Mouse (Mus musculus) macrophage (primary cell): ENCODE results near the gene Polr3k. TPM values are rescaled to one million over a fixed set of nuclear protein-coding genes. Genes with fewer than 3 reads are reported as not detected.

Experiments used
- H3K27ac ChIP-seq: fragments of 350-480 bp; formaldehyde crosslinking; 2 replicates; pipeline ENCODE4 v1.9.0; 2021
- H3K36me3 ChIP-seq: fragments of 350-480 bp; formaldehyde crosslinking; 2 replicates; pipeline ENCODE4 v1.9.0; 2021; ENCODE audit errors: inconsistent target
- H3K4me3 ChIP-seq: fragments of 350-480 bp; formaldehyde crosslinking; 2 replicates; pipeline ENCODE4 v1.9.0; 2021; ENCODE audit errors: inconsistent target
- H3K79me2 ChIP-seq: fragments of 350-480 bp; formaldehyde crosslinking; 2 replicates; pipeline ENCODE4 v1.9.0; 2021; ENCODE audit errors: inconsistent target
- WGBS: methylation state at CpG from one replicate; pipeline ENCODE4 v1.1.7; 2026; ENCODE audit warnings: inconsistent platforms; ENCODE audit not compliant: missing documents; 5-methylcytosine and 5-hydroxymethylcytosine counted together
- polyA plus RNA-seq: library from polyadenylated mRNA; stranded (reverse); fragments of 250-400 nt; gene quantifications from 3 replicates; pipeline ENCODE4 v1.2.4, GENCODE M21; 2018; ENCODE audit warnings: inconsistent platforms
- total RNA-seq, 78 experiments: library from RNA; depleted of rRNA; stranded (reverse); fragments of 250-400 nt; gene quantifications; 1 replicate in 9 of 78; 2 replicates in 24 of 78; 3 replicates in 43 of 78; 4 replicates in 2 of 78; pipeline ENCODE4 v1.2.4; 2018; ENCODE audit warnings: inconsistent platforms in 56 of 78

The Polr3k gene
- 10 to 100 TPM in 8 of 26 experiments, 1 to 10 TPM in 18; 2.0 to 22.7 (median 6.5) TPM for total RNA-seq (2018; cell fraction: chromatin; rRNA removed)
- 10 to 100 TPM in 25 of 26 experiments, 1 to 10 TPM in 1; 8.6 to 17.1 (median 14.2) TPM for total RNA-seq (2018; cell fraction: cytosol; rRNA removed)
- 10 to 100 TPM in 9 of 26 experiments, 1 to 10 TPM in 17; 2.2 to 28.2 (median 5.6) TPM for total RNA-seq (2018; cell fraction: nucleus; rRNA removed)
- 15.1 to 23.4 TPM (median 15.2 TPM) in 3 replicates for polyA plus RNA-seq

DNA sequence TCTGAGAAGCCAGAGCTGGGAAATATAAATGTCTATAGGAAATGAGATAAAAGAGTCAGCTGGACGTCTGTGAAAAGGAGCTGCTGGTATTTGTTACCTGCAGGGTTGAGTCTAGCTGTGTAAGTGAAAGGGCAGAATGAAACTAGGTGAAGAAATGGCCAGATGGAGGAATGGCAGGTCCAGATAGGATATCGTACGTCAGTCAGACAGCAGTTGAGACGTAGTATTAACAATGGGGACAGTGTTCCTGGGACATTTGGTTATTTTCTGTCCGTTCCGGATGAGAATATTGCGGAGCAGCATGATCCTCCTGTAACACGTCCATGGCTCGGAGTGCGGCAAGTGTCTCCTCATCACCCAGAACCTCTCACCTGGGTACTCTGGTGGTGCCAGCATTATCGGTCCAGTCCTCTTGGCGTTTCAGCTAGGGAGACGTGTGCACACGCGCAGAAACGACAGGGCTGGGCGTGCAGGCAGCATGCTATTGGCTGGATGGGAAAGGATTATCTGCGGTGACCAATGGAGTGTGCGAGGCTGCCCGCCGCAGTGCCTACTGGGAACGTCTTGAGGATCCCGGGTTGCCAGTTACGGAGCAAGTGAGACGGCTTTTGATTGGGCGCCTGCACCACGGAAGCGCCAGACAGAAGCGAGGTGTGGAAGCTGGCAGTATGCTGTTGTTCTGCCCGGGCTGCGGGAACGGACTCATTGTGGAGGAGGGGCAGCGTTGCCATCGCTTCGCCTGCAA lies at the start of gene Polr3k:
TSS of gene Polr3k (plus strand) at position 547 of the 745 bp plus-strand sequence.
- Histone ChIP-seq H3K4me3 (peak within 1 kb of the TSS; percentile 83), H3K27ac (peak within 1 kb of the TSS; percentile 42), H3K79me2 (peaks cover 16% of the 10 kb centered on the region), H3K36me3 (peaks cover 10% of the 10 kb centered on the region; the same call in 1 of the 2 replicates)
- WGBS = 2% methylated on average over 35 of the region's 35 CpGs

DNA sequence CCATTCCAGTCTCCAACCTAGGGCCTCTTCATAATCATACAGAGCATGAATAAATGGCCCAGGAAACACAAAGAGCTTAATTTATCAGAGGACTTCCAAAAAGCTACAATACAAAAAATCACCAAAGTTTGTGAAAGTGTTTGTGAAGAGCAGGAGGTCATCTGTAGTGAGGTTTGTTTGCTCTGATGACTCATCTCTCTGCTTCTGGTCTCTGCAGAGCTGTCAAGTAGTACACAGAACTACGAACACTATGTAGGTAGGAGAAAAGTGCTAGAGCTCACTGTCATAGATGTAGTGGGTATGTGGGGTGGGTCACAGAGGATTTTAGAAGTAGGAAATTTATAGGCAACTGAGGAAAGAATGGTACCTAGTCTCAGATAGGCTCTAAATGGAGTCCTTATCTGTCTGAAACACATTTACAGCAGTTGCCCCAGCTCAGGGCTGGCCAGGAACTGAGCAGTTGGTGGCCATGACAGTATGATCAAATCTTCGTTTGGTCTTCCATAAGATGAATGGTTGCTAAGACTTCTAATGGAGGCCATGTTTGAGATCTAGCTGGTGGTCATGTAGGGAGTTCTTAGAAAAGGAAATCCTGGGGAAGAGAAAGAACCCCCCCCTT lies 35.0 kb upstream of the Polr3k start:
- Histone ChIP-seq H3K36me3 (no peaks in the 10 kb centered on the region), H3K27ac (no peak overlapping the region), H3K79me2 (no peaks in the 10 kb centered on the region), H3K4me3 (no peak overlapping the region)
- WGBS = 73% methylated on average over 2 of the region's 2 CpGs

DNA sequence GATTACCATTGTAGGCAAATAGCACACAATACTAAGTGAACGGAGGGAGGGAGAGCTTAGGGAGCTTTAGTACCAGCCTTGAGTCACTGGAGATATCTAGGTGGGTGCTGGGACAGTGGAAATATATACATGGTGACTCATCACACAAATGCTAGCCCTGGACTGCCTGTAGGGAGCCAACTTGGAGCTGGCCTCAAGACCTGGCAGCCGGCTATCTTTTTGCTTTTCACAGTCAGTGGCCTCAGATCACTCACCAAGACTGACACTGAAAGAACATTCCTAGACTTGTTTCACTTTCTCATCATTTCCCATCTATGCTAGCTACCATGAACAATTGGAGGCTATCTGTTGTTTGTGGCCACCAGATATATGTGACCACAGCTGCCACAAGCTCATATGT lies 31.4 kb upstream of the Polr3k start:
- H3K36me3 ChIP-seq = no peaks in the 10 kb centered on the region
- 93% methylated on average over 2 of the region's 2 CpGs for WGBS
- H3K27ac ChIP-seq = no peak overlapping the region
- no peaks in the 10 kb centered on the region for H3K79me2 ChIP-seq
- no peak overlapping the region for H3K4me3 ChIP-seq

DNA sequence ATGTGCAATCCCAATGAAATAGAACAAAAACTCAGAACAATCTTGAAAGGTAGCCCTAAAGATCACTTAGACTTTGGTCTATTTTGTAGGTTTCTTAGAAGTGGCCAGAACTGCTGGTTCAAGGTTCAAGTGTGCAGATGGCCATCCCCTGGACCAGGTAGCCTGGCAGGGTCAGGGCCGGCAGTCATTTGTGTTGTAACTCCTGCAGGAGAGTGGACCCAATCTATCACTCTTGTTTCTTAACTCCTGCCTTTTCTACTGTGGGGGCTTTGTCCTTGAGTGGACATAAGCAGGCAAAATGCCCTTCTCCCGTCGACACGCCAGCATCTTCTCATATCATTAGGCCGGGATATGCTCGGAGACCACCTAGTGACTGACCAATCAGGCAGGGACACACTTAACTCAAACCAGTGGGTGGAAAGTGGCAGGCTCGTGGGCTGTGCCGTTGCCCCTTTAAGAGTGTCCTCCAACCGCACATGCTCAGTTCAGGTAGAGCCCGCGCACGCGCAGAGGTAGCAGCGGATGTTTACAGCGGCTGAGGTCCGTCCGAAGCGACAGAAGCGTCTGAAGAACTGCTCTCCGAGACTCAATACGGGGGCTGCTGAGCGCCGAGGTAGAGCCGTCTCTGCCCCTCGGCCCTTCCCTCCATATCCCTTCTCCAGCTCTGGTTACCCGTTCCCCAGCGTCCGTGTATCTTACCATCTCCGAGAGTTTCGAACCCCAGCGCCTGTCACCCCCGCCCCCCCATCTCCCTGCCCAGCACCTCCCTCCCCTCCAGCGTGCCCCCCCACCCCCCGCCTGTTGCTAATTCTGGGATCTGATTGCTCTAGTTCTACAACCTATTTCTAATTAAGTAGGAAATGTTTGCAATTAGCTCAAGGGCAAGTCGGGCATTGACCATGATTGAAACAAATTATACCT lies 26.5 kb upstream of the Polr3k start, which contains the start of gene Pcmtd2:
TSS of gene Pcmtd2 (plus strand) at position 483 of the 921 bp plus-strand sequence.
- WGBS = under 1% methylated on average over 34 of the region's 35 CpGs
- Histone ChIP-seq H3K27ac (peak within 1 kb of the TSS; percentile 45; the same call in 1 of the 2 replicates), H3K79me2 (peaks cover 9% of the 10 kb centered on the region; the same call in 1 of the 2 replicates)

DNA sequence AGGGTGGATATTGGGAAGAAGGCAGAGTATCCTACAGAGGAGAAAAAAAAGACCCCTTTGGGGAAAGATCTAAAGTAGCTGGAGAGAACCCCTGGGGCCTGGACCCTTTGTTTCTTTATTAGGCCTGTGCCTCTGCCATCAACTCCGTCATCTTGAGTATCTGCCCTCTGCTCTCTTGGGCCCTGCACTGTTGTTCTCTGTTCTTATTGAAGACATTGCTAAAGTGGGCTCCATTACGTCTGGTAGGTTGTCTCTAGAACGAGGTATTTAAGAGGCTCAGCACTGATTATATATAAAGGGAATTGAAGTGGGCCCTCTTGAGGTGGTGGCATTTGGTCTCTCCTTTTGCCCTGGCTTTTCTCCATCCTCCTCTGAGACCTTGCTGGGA lies 25.9 kb upstream of the Polr3k start:
- peak overlapping the region; percentile 73 for H3K4me3 ChIP-seq
- H3K27ac ChIP-seq = no peak overlapping the region
- peaks cover 12% of the 10 kb centered on the region; the same call in 1 of the 2 replicates for H3K36me3 ChIP-seq
- WGBS = 6% methylated on average over 3 of the region's 3 CpGs
- H3K79me2 ChIP-seq = peaks cover 9% of the 10 kb centered on the region; the same call in 1 of the 2 replicates

More for the DNA sequence above, 26.5 kb upstream of the Polr3k start, which contains the start of gene Pcmtd2:
- Histone ChIP-seq H3K36me3 (peaks cover 6% of the 10 kb centered on the region; the same call in 1 of the 2 replicates), H3K4me3 (peak within 1 kb of the TSS; percentile 73)

DNA sequence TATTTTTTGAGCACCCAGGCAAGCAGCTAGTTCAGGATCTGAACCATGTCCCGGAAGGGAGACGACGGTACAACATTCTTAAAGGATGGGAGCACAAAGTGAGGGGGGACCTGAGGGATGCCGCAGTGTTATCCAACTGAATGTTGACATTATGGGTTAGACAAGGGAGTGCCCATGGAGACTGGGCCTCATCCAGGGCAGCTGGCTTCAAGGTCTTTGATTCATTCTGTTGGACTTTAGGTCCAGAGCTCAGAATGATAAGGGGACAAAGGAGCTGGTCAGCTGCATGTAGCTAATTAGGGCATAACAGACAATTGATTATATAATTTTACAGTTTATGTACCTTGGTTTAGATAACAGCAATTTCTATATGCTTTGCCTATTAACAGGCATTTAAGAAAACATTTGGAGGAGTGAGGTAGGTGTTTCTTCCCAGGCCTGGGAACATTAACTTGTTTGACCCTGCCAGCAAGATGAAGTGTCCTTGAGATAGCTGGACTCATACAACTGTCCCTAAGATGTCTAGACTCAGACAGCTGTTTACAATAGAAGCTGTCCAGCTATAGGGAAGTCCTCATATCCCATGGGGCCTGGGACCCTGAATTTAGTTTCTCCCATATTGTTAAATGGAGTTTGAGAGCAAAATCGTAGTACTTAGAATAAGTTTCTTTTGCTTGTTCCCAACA lies 18.3 kb upstream of the Polr3k start:
- WGBS = 95% methylated on average over 5 of the region's 5 CpGs
- Histone ChIP-seq H3K27ac (no peak overlapping the region), H3K4me3 (no peak overlapping the region), H3K79me2 (no peaks in the 10 kb centered on the region), H3K36me3 (peaks cover 31% of the 10 kb centered on the region; the same call in 1 of the 2 replicates)

DNA sequence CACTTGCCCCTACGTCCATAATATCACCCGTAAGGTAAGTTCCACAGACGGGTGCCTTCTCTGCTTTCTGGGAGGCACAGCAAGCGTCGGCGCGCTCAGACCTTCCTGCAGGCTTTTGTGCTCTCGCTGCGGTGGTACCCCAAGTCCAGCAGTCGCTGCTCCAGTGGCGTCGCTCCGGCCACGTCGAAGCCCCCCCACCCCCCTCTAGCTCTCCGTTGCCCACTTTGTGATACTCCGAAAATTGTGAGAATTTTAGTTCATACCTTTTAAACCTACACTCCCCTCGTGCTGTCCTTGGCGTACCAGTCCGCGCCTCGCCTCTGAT lies 361 bp downstream of the Polr3k start:
- WGBS = 0% methylated on average over 22 of the region's 22 CpGs
- H3K27ac ChIP-seq = peak overlapping the region; percentile 42
- peaks cover 15% of the 10 kb centered on the region; the same call in 1 of the 2 replicates for H3K36me3 ChIP-seq
- peak overlapping the region; percentile 83 for H3K4me3 ChIP-seq
- H3K79me2 ChIP-seq = peaks cover 16% of the 10 kb centered on the region

DNA sequence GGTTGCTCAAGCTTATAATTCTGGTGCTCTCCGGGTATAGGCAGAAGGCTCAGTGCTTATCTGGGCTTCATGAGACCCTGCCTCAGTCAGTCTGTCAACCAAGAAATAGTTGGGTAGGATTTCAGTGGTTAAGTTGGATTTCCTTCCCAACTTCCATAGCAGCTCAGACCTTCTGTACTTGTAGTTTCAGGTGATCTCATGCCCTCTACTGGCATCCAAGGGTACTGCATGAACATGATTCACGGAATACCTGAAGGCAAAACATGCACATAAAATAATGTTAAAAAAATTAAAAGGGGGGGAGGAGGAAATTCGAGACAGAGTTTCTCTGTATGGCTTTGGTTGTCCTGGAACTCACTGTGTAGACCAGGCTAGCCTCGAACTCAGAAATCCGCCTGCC lies 2.8 kb downstream of the Polr3k start:
- WGBS = 57% methylated on average over 5 of the region's 5 CpGs
- no peak overlapping the region for H3K27ac ChIP-seq
- H3K36me3 ChIP-seq = peaks cover 23% of the 10 kb centered on the region; the same call in 1 of the 2 replicates
- peaks cover 16% of the 10 kb centered on the region for H3K79me2 ChIP-seq
- no peak overlapping the region for H3K4me3 ChIP-seq

DNA sequence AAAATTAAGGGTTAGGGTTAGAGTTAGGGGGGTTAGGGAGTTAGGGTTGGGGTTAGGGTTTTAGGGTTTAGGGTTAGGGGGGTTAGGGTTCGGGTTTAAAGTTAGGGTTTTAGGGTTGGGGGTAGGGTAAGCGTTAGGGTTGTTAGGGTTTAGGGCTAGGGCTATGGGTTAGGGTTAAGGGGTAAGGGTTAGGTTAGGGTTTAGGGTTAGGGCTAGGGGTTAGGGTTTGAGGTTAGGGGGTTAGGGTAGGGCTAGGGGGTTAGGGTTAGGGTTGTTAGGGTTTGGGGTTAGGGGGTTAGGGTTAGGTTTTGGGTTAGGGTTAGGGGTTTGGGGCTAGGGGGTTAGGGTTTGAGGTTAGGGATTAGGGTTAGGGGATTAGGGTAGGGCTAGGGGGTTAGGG lies 6.9 kb downstream of the Polr3k start:
- peaks cover under 1% of the 10 kb centered on the region; the same call in 1 of the 2 replicates for H3K79me2 ChIP-seq
- H3K36me3 ChIP-seq = peaks cover 23% of the 10 kb centered on the region; the same call in 1 of the 2 replicates
- H3K4me3 ChIP-seq = no peak overlapping the region
- H3K27ac ChIP-seq = no peak overlapping the region
- 92% methylated on average over 2 of the region's 2 CpGs for WGBS

DNA sequence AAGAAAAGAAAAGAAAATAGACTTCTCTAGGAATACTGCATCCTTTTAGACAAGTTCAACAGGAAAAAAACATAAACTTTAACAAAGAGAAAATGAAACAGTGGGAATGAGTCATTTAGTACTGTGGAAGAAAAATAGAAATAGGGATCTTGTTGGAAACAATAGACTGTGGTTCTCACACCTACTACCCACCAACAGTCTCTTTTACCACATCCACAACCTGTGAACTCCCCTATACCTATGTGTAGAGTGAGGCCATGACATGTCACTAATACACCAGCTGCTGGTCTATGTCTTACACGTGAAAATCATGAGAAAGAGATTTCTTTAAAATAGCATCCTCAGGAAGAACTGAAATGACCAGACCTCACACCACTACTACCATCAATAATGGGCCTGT lies 14.8 kb downstream of the Polr3k start:
- 93% methylated on average over 1 of the region's 1 CpGs for WGBS
- H3K79me2 ChIP-seq = no peaks in the 10 kb centered on the region
- no peak overlapping the region for H3K4me3 ChIP-seq
- no peak overlapping the region for H3K27ac ChIP-seq
- H3K36me3 ChIP-seq = no peaks in the 10 kb centered on the region

DNA sequence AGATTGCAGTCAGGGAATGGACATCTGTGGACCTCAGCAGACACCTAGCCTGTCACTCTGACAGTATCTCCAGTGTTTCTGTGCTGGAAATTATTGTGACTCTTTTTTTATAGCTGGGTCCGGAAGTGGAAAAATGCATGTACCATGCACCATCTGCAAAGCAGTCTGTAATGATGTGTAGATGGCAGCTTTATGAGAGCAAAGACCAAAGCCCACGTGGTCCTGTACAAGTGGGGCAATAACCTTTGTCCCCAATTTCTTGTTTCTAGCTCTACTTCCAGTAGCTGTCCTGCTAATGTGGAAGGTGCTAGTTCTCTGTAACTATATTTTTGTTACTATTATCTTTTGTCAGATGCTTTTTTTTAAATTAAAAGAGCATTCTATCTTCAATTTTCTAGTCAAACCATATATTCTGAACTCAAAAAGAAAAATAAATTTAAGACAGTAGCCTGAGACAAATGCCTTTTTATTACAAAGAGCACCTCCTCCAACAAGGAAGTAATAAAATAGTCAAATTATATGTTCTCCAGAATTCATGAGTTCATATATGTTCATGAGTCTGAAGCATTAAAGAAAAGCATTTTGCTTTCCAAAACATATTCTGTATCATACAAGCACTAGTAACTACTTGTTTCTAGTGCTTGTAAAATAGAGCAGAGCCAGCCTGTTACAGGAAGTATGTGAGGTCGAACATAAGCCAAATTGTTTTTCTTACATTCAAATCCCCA lies 19.0 kb downstream of the Polr3k start:
- H3K27ac ChIP-seq = no peak overlapping the region
- WGBS = 89% methylated on average over 3 of the region's 3 CpGs
- H3K36me3 ChIP-seq = no peaks in the 10 kb centered on the region
- H3K79me2 ChIP-seq = no peaks in the 10 kb centered on the region
- H3K4me3 ChIP-seq = no peak overlapping the region

DNA sequence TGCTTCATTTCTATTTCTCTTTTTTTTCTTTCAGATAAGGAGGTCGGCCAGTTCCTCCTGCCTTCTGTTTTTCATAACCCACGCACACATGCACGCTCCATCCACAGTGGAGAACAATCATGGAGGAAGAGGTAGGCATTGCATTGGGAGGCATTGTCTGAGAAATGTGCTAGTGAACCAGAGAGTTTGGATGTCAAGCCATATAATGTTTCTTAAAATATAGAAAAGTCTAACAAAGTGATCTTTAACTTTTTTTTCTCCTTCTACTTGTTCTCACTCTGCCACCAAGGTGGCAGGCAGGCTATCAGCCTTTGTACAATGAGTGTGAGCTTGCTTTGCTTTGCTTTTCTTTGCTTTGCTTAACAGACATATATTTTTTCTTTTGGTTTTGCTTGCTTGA lies 53.7 kb downstream of the Polr3k start:
- WGBS = 55% methylated on average over 3 of the region's 3 CpGs
- Histone ChIP-seq H3K79me2 (no peaks in the 10 kb centered on the region), H3K4me3 (no peak overlapping the region), H3K36me3 (no peaks in the 10 kb centered on the region), H3K27ac (no peak overlapping the region)

DNA sequence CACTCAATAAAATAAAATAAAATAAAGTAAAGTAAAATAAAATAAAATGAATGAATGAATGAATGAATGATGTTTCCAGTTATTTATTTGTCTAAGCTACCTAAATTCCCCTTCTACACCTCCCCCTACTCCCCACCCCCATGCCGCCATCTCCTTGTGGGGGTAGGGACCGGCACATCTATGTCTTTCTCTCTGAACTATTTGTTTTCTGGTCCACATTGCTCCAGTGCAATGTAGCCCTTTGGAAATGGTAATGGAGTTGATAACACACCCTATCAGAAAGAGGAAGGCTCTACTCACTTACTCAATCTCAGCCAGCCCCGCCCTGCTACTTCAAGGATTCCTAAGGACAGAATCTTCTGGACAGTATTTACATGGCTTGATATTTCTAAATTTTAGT lies 54.4 kb downstream of the Polr3k start:
- WGBS = 54% methylated on average over 3 of the region's 3 CpGs
- no peaks in the 10 kb centered on the region for H3K36me3 ChIP-seq
- H3K27ac ChIP-seq = no peak overlapping the region
- H3K79me2 ChIP-seq = no peaks in the 10 kb centered on the region
- H3K4me3 ChIP-seq = no peak overlapping the region
